8 mouse cellular contexts compared by ENCODE assay signal in genomic region chr5:25704702-25705566, GRCm38 (mm10). TPM values are rescaled to one million over a fixed set of nuclear protein-coding genes. Genes with fewer than 3 reads are reported as not detected.
DNase-seq lines count a peak whose midpoint lies in the region; ATAC-seq and TF ChIP-seq lines count a peak whose summit lies in the region.

No protein-coding gene starts in this region.

- intact Hi-C loops in left cerebral cortex, postnatal 10 days (cut with DNase I) = loop anchor here (10.0 kb wide), 1 partner anchor 180 kb away; no protein-coding TSS in a partner anchor

- 0 out of 2 replicates have a peak, but pooled peaks cover 3% of the 10 kb centered on the region for H3K36me3 ChIP-seq in lung, embryonic 15.5 days
- H3K36me3 ChIP-seq in embryonic facial prominence, embryonic 12.5 days = peaks cover 18% of the 10 kb centered on the region
- 0 out of 2 replicates have a peak, but pooled peaks cover 3% of the 10 kb centered on the region for H3K36me3 ChIP-seq in intestine, embryonic 15.5 days
- no peaks in the 10 kb centered on the region for H3K36me3 ChIP-seq in myocyte (ENCODE audit: control insufficient read depth, insufficient read depth)

- WGBS in lung, embryonic 15.5 days = 16% methylated on average over 19 of the region's 19 CpGs
- WGBS in embryonic facial prominence, embryonic 12.5 days = 20% methylated on average over 19 of the region's 19 CpGs
- 20% methylated on average over 19 of the region's 19 CpGs for WGBS in intestine, embryonic 15.5 days

- H3K9me3 ChIP-seq in lung, embryonic 15.5 days = no peaks in the 10 kb centered on the region
- H3K9me3 ChIP-seq in embryonic facial prominence, embryonic 12.5 days = no peaks in the 10 kb centered on the region
- no peaks in the 10 kb centered on the region for H3K9me3 ChIP-seq in intestine, embryonic 15.5 days

- peaks cover 5% of the 10 kb centered on the region for H3K79me2 ChIP-seq in myocyte (ENCODE audit: control insufficient read depth, insufficient read depth)

- peak overlapping the region; percentile 93 for H3K4me3 ChIP-seq in lung, embryonic 15.5 days
- H3K4me3 ChIP-seq in embryonic facial prominence, embryonic 12.5 days = peak overlapping the region; percentile 75
- H3K4me3 ChIP-seq in intestine, embryonic 15.5 days (replicated peaks) = peak overlapping the region; percentile 78
- H3K4me3 ChIP-seq in myocyte = peak overlapping the region; percentile 63

- no peak for TF ChIP-seq POLR2A in myocyte (IDR thresholded peaks at IDR 0.05; ENCODE audit: insufficient read length, low read depth)

- peak overlapping the region; percentile 84 for H3K9ac ChIP-seq in lung, embryonic 15.5 days
- peak overlapping the region; percentile 81 for H3K9ac ChIP-seq in embryonic facial prominence, embryonic 12.5 days
- peak overlapping the region; percentile 84 for H3K9ac ChIP-seq in intestine, embryonic 15.5 days

- no peaks in the 10 kb centered on the region for H3K27me3 ChIP-seq in lung, embryonic 15.5 days
- no peaks in the 10 kb centered on the region for H3K27me3 ChIP-seq in embryonic facial prominence, embryonic 12.5 days
- H3K27me3 ChIP-seq in intestine, embryonic 15.5 days (replicated peaks) = no peaks in the 10 kb centered on the region
- H3K27me3 ChIP-seq in myocyte (ENCODE audit: control insufficient read depth, insufficient read depth, insufficient read length) = no peaks in the 10 kb centered on the region

- peak; percentile 67; the same call in 1 of the 2 replicates for ATAC-seq in lung, embryonic 15.5 days (ENCODE audit: borderline replicate concordance, extremely low read depth, low FRiP score, low TSS enrichment)
- 0 out of 2 replicates have a peak, but pooled peaks have one; percentile 7 for ATAC-seq in embryonic facial prominence, embryonic 12.5 days (ENCODE audit: insufficient number of reproducible peaks, insufficient read depth, low FRiP score, low TSS enrichment)
- ATAC-seq in intestine, embryonic 15.5 days = peak; percentile 46

- H3K4me1 ChIP-seq in lung, embryonic 15.5 days = peaks cover 11% of the 10 kb centered on the region
- H3K4me1 ChIP-seq in embryonic facial prominence, embryonic 12.5 days = peaks cover 8% of the 10 kb centered on the region
- H3K4me1 ChIP-seq in intestine, embryonic 15.5 days (replicated peaks) = 0 out of 2 replicates have a peak, but pooled peaks cover 2% of the 10 kb centered on the region

- no peak for DNase-seq in lung, postnatal 25 days (ENCODE audit: low spot score)
- no peak for DNase-seq in right cerebral cortex, postnatal 25 days
- DNase-seq in layer of hippocampus, postnatal 25 days (ENCODE audit: extremely low spot score in 1 of 2, low spot score in 1 of 2) = no peak
- DNase-seq in left cerebral cortex, postnatal 10 days (ENCODE audit: extremely low spot score in 1 of 2, low spot score in 2 of 2) = no peak

- peak overlapping the region; percentile 76 for H3ac ChIP-seq in myocyte (ENCODE audit: control insufficient read depth, insufficient read length)

- H3K4me2 ChIP-seq in lung, embryonic 15.5 days = peak overlapping the region; percentile 66
- peak overlapping the region; percentile 73 for H3K4me2 ChIP-seq in embryonic facial prominence, embryonic 12.5 days (replicated peaks)
- peak overlapping the region; percentile 75 for H3K4me2 ChIP-seq in intestine, embryonic 15.5 days (replicated peaks)
- peak overlapping the region; percentile 71 for H3K4me2 ChIP-seq in myocyte (ENCODE audit: low read depth)

- peak overlapping the region; percentile 78 for H3K27ac ChIP-seq in lung, embryonic 15.5 days
- peak overlapping the region; percentile 84 for H3K27ac ChIP-seq in embryonic facial prominence, embryonic 12.5 days
- H3K27ac ChIP-seq in intestine, embryonic 15.5 days = peak overlapping the region; percentile 65; the same call in 1 of the 2 replicates

TF ChIP-seq in myocyte, 11 proteins besides CTCF, POLR2A, EP300 and RAD21:
- TF ChIP-seq MYOG (IDR thresholded peaks at IDR 0.05; ENCODE audit: control insufficient read depth in 1 of 3, insufficient read depth in 1 of 3, insufficient read length in 2 of 3, low read depth in 2 of 3) (no peak), TCF12 (IDR thresholded peaks at IDR 0.05; ENCODE audit: insufficient read depth, poor library complexity, severe bottlenecking) (no peak), POLR2AphosphoS2 (IDR thresholded peaks at IDR 0.05; ENCODE audit: insufficient read length, low read depth) (no peak), USF1 (IDR thresholded peaks at IDR 0.05; ENCODE audit: low read depth) (no peak), SRF (IDR thresholded peaks at IDR 0.05; ENCODE audit: control insufficient read depth, insufficient read length, low read depth) (no peak), REST (IDR thresholded peaks at IDR 0.05; ENCODE audit: insufficient read depth, insufficient read length) (no peak), MAX (IDR thresholded peaks at IDR 0.05; ENCODE audit: low read depth) (no peak), CEBPB (IDR thresholded peaks at IDR 0.05; ENCODE audit: insufficient read depth, poor library complexity, severe bottlenecking) (no peak), MYOD1 (IDR thresholded peaks at IDR 0.05; ENCODE audit: control insufficient read depth in 1 of 3, insufficient read length in 2 of 3, low read depth in 2 of 3) (no peak), E2F4 (IDR thresholded peaks at IDR 0.05; ENCODE audit: insufficient read depth) (no peak), TCF3 (IDR thresholded peaks at IDR 0.05; ENCODE audit: insufficient read length, low read depth) (no peak)

RNA-seq across cellular contexts. Expression of gene Xrcc2, which starts 0.7 kb away (rescaled TPM):
- polyA plus RNA-seq in lung, embryonic 15.5 days (2015; fragmentation: Nextera tagmentation; extraction: Ambion mirVana) = 9.6 and 10.4 TPM in 2 replicates
- polyA plus RNA-seq in embryonic facial prominence, embryonic 12.5 days (2016; fragmentation: Nextera tagmentation; extraction: Ambion mirVana) = 13.2 and 14.1 TPM in 2 replicates
- 5.9 and 6.2 TPM in 2 replicates for polyA plus RNA-seq in intestine, embryonic 15.5 days (2015; fragmentation: Nextera tagmentation; extraction: Ambion mirVana)
- polyA plus RNA-seq in myocyte (2012; fragmentation: generic; extraction: Trizol) = 3.0 TPM
- 1 to 10 TPM; 4.4 to 5.0 TPM for total RNA-seq in layer of hippocampus, postnatal 25 days (2021)
- total RNA-seq in left cerebral cortex, postnatal 10 days (2021) = 1 to 10 TPM; 3.9 to 5.4 TPM

RNA-seq across cellular contexts. Expression of gene Actr3b, which starts 54.9 kb away (rescaled TPM):
- polyA plus RNA-seq in lung, embryonic 15.5 days (2015; fragmentation: Nextera tagmentation; extraction: Ambion mirVana) = 2.8 and 3.2 TPM in 2 replicates
- 4.6 and 5.1 TPM in 2 replicates for polyA plus RNA-seq in embryonic facial prominence, embryonic 12.5 days (2016; fragmentation: Nextera tagmentation; extraction: Ambion mirVana)
- 2.7 and 3.1 TPM in 2 replicates for polyA plus RNA-seq in intestine, embryonic 15.5 days (2015; fragmentation: Nextera tagmentation; extraction: Ambion mirVana)
- polyA plus RNA-seq in myocyte (2012; fragmentation: generic; extraction: Trizol) = 0.40 TPM
- 100 to 1,000 TPM; 145 to 156 TPM for total RNA-seq in layer of hippocampus, postnatal 25 days (2021)
- 100 to 1,000 TPM; 214 to 216 TPM for total RNA-seq in left cerebral cortex, postnatal 10 days (2021)

Comparison
In these comparisons a context has a peak if more than half of its experiments do, and no peak if none do; other contexts are left out.
1. ATAC-seq: peak in every context shown above with its lines; median percentile 67 in lung, embryonic 15.5 days; 46 in intestine, embryonic 15.5 days; 7 in embryonic facial prominence, embryonic 12.5 days.